Mouse (Mus musculus) ES-E14 (cell line): Measurements from ENCODE around the gene Sept5.

Source experiments
- HCFC1 ChIP-seq: IDR thresholded peaks from 2 replicates; pipeline ENCODE4 v1.6.1; 2012; ENCODE audit warnings: low read length, inconsistent platforms, borderline replicate concordance; ENCODE audit not compliant: insufficient read depth
- MAFK ChIP-seq: IDR thresholded peaks from 2 replicates; pipeline ENCODE4 v1.6.1; 2014; ENCODE audit warnings: mild to moderate bottlenecking, low read depth, low read length, inconsistent platforms; ENCODE audit not compliant: insufficient read depth
- ZC3H11A ChIP-seq: IDR thresholded peaks from 2 replicates; pipeline ENCODE4 v1.6.1; 2012; ENCODE audit warnings: low read depth, mild to moderate bottlenecking, inconsistent platforms, low read length, borderline replicate concordance

GRCm38 (mm10) chr16:18679112-18679511 is 49.4 kb upstream of the Sept5 start:
- no peak for TF ChIP-seq MAFK
- no peak for TF ChIP-seq HCFC1
- TF ChIP-seq ZC3H11A = no peak
